In genomic region chr1:166281836-166282235, GRCm38 (mm10) we compare ENCODE assay signal across 15 mouse cellular contexts. TPM values are rescaled to one million over a fixed set of nuclear protein-coding genes. Genes with fewer than 3 reads are reported as not detected.
A peak's percentile ranks its signal among the peaks of the same experiment; 100 is the strongest.
DNase-seq lines count a peak whose midpoint lies in the region; ATAC-seq lines count a peak whose summit lies in the region.
"Had no signal": no experiment of that assay in that cellular context is flagged by ENCODE, and none has a peak within 500 bp of the region (broad histone marks: within the 10 kb centered on the region; RNA-seq: fewer than 3 reads in every experiment).

No protein-coding gene starts in this region.

- H3K27ac ChIP-seq in embryonic facial prominence, embryonic 10.5 days (replicated peaks) = peak overlapping the region; percentile 77
- peak overlapping the region; percentile 68 for H3K27ac ChIP-seq in hindbrain, embryonic 13.5 days
- H3K27ac ChIP-seq in midbrain, embryonic 16.5 days (ENCODE audit: low read length) = peak overlapping the region; percentile 68
- H3K27ac ChIP-seq: liver, embryonic 14.5 days had no signal

- 51% methylated on average over 3 of the region's 3 CpGs for WGBS in embryonic facial prominence, embryonic 10.5 days
- 19% methylated on average over 3 of the region's 3 CpGs for WGBS in hindbrain, embryonic 13.5 days
- WGBS in midbrain, embryonic 16.5 days = 25% methylated on average over 3 of the region's 3 CpGs

- peaks cover 79% of the 10 kb centered on the region for H3K4me1 ChIP-seq in embryonic facial prominence, embryonic 10.5 days
- peaks cover 80% of the 10 kb centered on the region for H3K4me1 ChIP-seq in hindbrain, embryonic 13.5 days (replicated peaks)
- H3K4me1 ChIP-seq in midbrain, embryonic 16.5 days (ENCODE audit: control insufficient read depth, insufficient read depth, low read length) = peaks cover 79% of the 10 kb centered on the region

- no peak overlapping the region for H3K9ac ChIP-seq in hindbrain, embryonic 13.5 days
- H3K9ac ChIP-seq in midbrain, embryonic 16.5 days (ENCODE audit: low read depth, low read length) = 0 out of 2 replicates have a peak overlapping the region, but pooled peaks have one; percentile 3
- H3K9ac ChIP-seq: embryonic facial prominence, embryonic 12.5 days; liver, embryonic 14.5 days had no signal

- no peak for ATAC-seq in hindbrain, embryonic 13.5 days (ENCODE audit: low FRiP score)
- ATAC-seq in midbrain, embryonic 16.5 days = no peak; the same call in 1 of the 2 replicates
- ATAC-seq: Patski had no signal

- no peak overlapping the region for H3K4me3 ChIP-seq in embryonic facial prominence, embryonic 10.5 days
- H3K4me3 ChIP-seq in hindbrain, embryonic 13.5 days = no peak overlapping the region
- H3K4me3 ChIP-seq in midbrain, embryonic 16.5 days (ENCODE audit: low read depth, low read length) = no peak overlapping the region
- H3K4me3 ChIP-seq: myocyte had no signal

- no peak overlapping the region for H3K4me2 ChIP-seq in hindbrain, embryonic 13.5 days
- H3K4me2 ChIP-seq in midbrain, embryonic 16.5 days (ENCODE audit: low read length) = no peak overlapping the region

- H3K27me3 ChIP-seq in embryonic facial prominence, embryonic 10.5 days (replicated peaks; ENCODE audit: low read depth, poor library complexity, severe bottlenecking) = no peaks in the 10 kb centered on the region
- H3K27me3 ChIP-seq in hindbrain, embryonic 13.5 days = no peaks in the 10 kb centered on the region
- H3K27me3 ChIP-seq in midbrain, embryonic 16.5 days (ENCODE audit: control insufficient read depth, insufficient read depth, low read depth, low read length) = no peaks in the 10 kb centered on the region
- H3K27me3 ChIP-seq: embryonic facial prominence, embryonic 12.5 days; Patski had no signal

- DNase-seq in Muller cell, postnatal 12 days (ENCODE audit: inconsistent ontology term) = peak; percentile 29
- no peak for DNase-seq in embryonic facial prominence, embryonic 10.5 days (ENCODE audit: low spot score)
- DNase-seq in thymus, postnatal 10 days (ENCODE audit: low spot score in 2 of 2) = no peak
- no peak for DNase-seq in heart, adult 8-10 months (ENCODE audit: low spot score)
- no peak for DNase-seq in cerebellum, adult 18-20 months
- DNase-seq: heart, adult 18-20 months had no signal

- H3K9me3 ChIP-seq in embryonic facial prominence, embryonic 10.5 days = no peaks in the 10 kb centered on the region
- no peaks in the 10 kb centered on the region for H3K9me3 ChIP-seq in hindbrain, embryonic 13.5 days
- H3K9me3 ChIP-seq in midbrain, embryonic 16.5 days (replicated peaks; ENCODE audit: control insufficient read depth, low read length, poor library complexity, severe bottlenecking) = no peaks in the 10 kb centered on the region
- H3K9me3 ChIP-seq: embryonic facial prominence, embryonic 12.5 days had no signal

- H3K36me3 ChIP-seq in embryonic facial prominence, embryonic 10.5 days (replicated peaks) = no peaks in the 10 kb centered on the region
- H3K36me3 ChIP-seq in hindbrain, embryonic 13.5 days = no peaks in the 10 kb centered on the region
- no peaks in the 10 kb centered on the region for H3K36me3 ChIP-seq in midbrain, embryonic 16.5 days (ENCODE audit: control insufficient read depth, insufficient read depth, low read length)
- H3K36me3 ChIP-seq: embryonic facial prominence, embryonic 12.5 days had no signal

RNA-seq across cellular contexts. Expression of gene Ildr2, which starts 27.9 kb away (rescaled TPM):
- 1.8 and 3.3 TPM in 2 replicates for polyA plus RNA-seq in embryonic facial prominence, embryonic 10.5 days (2016; fragmentation: Nextera tagmentation; extraction: Ambion mirVana)
- 3.5 and 3.6 TPM in 2 replicates for polyA plus RNA-seq in hindbrain, embryonic 13.5 days (2015; fragmentation: Nextera tagmentation; extraction: Ambion mirVana)
- 4.0 and 4.5 TPM in 2 replicates for polyA plus RNA-seq in midbrain, embryonic 16.5 days (2015; fragmentation: Nextera tagmentation; extraction: Ambion mirVana)
- 1 to 10 TPM; 2.7 to 3.2 (median 2.9) TPM for total RNA-seq in heart, adult 8-10 months (2022)
- total RNA-seq: hematopoietic stem cell, adult 5-6 weeks had no signal

RNA-seq across cellular contexts. Expression of gene Mael, which starts 43.3 kb away (rescaled TPM):
- 0.15 TPM in 1 of 2 replicates, not detected in the other for polyA plus RNA-seq in embryonic facial prominence, embryonic 10.5 days (2016; fragmentation: Nextera tagmentation; extraction: Ambion mirVana)
- not detected in 2 replicates for polyA plus RNA-seq in hindbrain, embryonic 13.5 days (2015; fragmentation: Nextera tagmentation; extraction: Ambion mirVana)
- polyA plus RNA-seq in midbrain, embryonic 16.5 days (2015; fragmentation: Nextera tagmentation; extraction: Ambion mirVana) = 0.14 TPM in 1 of 2 replicates, not detected in the other
- not detected for total RNA-seq in heart, adult 8-10 months (2022)
- total RNA-seq: adrenal gland, postnatal 4 days; heart, adult 18-20 months; hematopoietic stem cell, adult 5-6 weeks; left cerebral cortex, postnatal 14 days had no signal
- polyA plus RNA-seq: liver, embryonic 14.5 days; myocyte; Patski had no signal
